Mouse (Mus musculus) heart, adult 2 months (tissue): ENCODE results near the gene Plxnc1. TPM values are rescaled to one million over a fixed set of nuclear protein-coding genes. Genes with fewer than 3 reads are reported as not detected.

Experiments
- DNase-seq, 2 experiments: peaks; one replicate each; pipeline ENCODE4 v3.0.0; 2021
- H3K27ac ChIP-seq: fragments of 200-600 bp; 2 replicates; pipeline ENCODE4 v1.8.1; 2022
- H3K27me3 ChIP-seq: fragments of 200-500 bp; 2 replicates; pipeline ENCODE4 v1.6.1; 2012; ENCODE audit warnings: mild to moderate bottlenecking, low read length, inconsistent platforms, mixed read lengths; ENCODE audit not compliant: control insufficient read depth, insufficient read depth
- H3K36me3 ChIP-seq: fragments of 200-500 bp; 2 replicates; pipeline ENCODE4 v1.6.1; 2012; ENCODE audit warnings: low read length, inconsistent platforms; ENCODE audit not compliant: control insufficient read depth, insufficient read depth
- H3K4me1 ChIP-seq: fragments of 200-500 bp; 2 replicates; pipeline ENCODE4 v1.6.1; 2011; ENCODE audit warnings: low read length; ENCODE audit not compliant: control insufficient read depth, insufficient read depth
- H3K4me3 ChIP-seq: fragments of 200-600 bp; 2 replicates; pipeline ENCODE4 v1.8.1; 2022
- H3K79me2 ChIP-seq: fragments of 200-500 bp; replicated peaks from 2 replicates; pipeline ENCODE4 v1.6.1; 2012; ENCODE audit warnings: mild to moderate bottlenecking, inconsistent platforms, low read length, moderate library complexity, mixed read lengths; ENCODE audit not compliant: control insufficient read depth, insufficient read depth
- H3K9ac ChIP-seq: fragments of 200-500 bp; 2 replicates; pipeline ENCODE4 v1.6.1; 2012; ENCODE audit warnings: low read depth, mild to moderate bottlenecking, control low read depth, inconsistent platforms, low read length, mixed read lengths
- CTCF ChIP-seq: fragments of 200-600 bp; IDR thresholded peaks from 2 replicates; pipeline ENCODE4 v1.8.1; 2022; ENCODE audit warnings: antibody characterized with exemption, mild to moderate bottlenecking, moderate library complexity
- EP300 ChIP-seq: fragments of 200-500 bp; IDR thresholded peaks from 2 replicates; pipeline ENCODE4 v1.6.1; 2011; ENCODE audit warnings: low read depth, low read length, control low read depth; ENCODE audit not compliant: insufficient read depth
- POLR2A ChIP-seq: fragments of 200-500 bp; IDR thresholded peaks from 2 replicates; pipeline ENCODE4 v1.6.1; 2011; ENCODE audit warnings: mild to moderate bottlenecking, low read depth, low read length, control low read depth; ENCODE audit not compliant: insufficient read depth
- WGBS: fragments of 180-500 bp; shearing (Covaris S2); methylation state at CpG from one replicate; pipeline ENCODE4 v1.1.7; 2018; 5-methylcytosine and 5-hydroxymethylcytosine counted together
- intact Hi-C: fragments of 180-260 bp; cut with DNase I; formaldehyde crosslinking; loops from one replicate; pipeline ENCODE4 v1.15.1; 2025
- polyA plus RNA-seq: library from polyadenylated mRNA; depleted of rRNA; stranded (reverse); fragments of >200 nt; gene quantifications from 2 replicates; pipeline ENCODE4 v1.2.3, GENCODE M21; 2012
- total RNA-seq, 2 experiments: library from RNA; stranded (reverse); gene quantifications; 2 replicates each; pipeline ENCODE4 v1.2.3; 2021

The Plxnc1 gene
- total and polyA plus RNA-seq, 3 experiments = 0.84 to 2.3 (median 2.0) TPM

- no peak for DNase-seq
- no peaks in the 10 kb centered on the region for H3K4me1 ChIP-seq
- H3K27ac ChIP-seq = no peak overlapping the region
- no peaks in the 10 kb centered on the region for H3K36me3 ChIP-seq
- WGBS = 80% methylated on average over 17 of the region's 17 CpGs
- no peak overlapping the region for H3K4me3 ChIP-seq
- no peak overlapping the region for H3K9ac ChIP-seq
- no peak for TF ChIP-seq CTCF
- no peak for TF ChIP-seq EP300
- TF ChIP-seq POLR2A = no peak
- H3K79me2 ChIP-seq = no peaks in the 10 kb centered on the region
- intact Hi-C loops = no loop called here
- no peaks in the 10 kb centered on the region for H3K27me3 ChIP-seq
Observed at GRCm38 (mm10) chr10:94811907-94812851, 132.5 kb downstream of the Plxnc1 start.

GRCm38 (mm10) chr10:94809946-94810472 is 134.6 kb downstream of the Plxnc1 start:
- H3K27ac ChIP-seq = no peak overlapping the region
- intact Hi-C loops = loop anchor here (10.0 kb wide), 1 partner anchor 185 kb away; no protein-coding TSS in a partner anchor
- no peaks in the 10 kb centered on the region for H3K27me3 ChIP-seq
- H3K4me3 ChIP-seq = no peak overlapping the region
- DNase-seq = no peak
- TF ChIP-seq CTCF (no peak), POLR2A (no peak), EP300 (no peak)
- H3K4me1 ChIP-seq = no peaks in the 10 kb centered on the region
- WGBS = 67% methylated on average over 7 of the region's 7 CpGs
- no peaks in the 10 kb centered on the region for H3K79me2 ChIP-seq
- no peak overlapping the region for H3K9ac ChIP-seq
- H3K36me3 ChIP-seq = no peaks in the 10 kb centered on the region

GRCm38 (mm10) chr10:94808275-94808674 is 136.4 kb downstream of the Plxnc1 start:
- no peak for DNase-seq
- no peaks in the 10 kb centered on the region for H3K36me3 ChIP-seq
- H3K4me3 ChIP-seq = no peak overlapping the region
- WGBS = 89% methylated on average over 6 of the region's 6 CpGs
- H3K79me2 ChIP-seq = no peaks in the 10 kb centered on the region
- H3K4me1 ChIP-seq = peaks cover 3% of the 10 kb centered on the region
- H3K27ac ChIP-seq = no peak overlapping the region
- H3K9ac ChIP-seq = no peak overlapping the region
- intact Hi-C loops = loop anchor here (10.0 kb wide), 1 partner anchor 183 kb away; no protein-coding TSS in a partner anchor
- TF ChIP-seq CTCF = no peak
- TF ChIP-seq EP300 = no peak
- no peak for TF ChIP-seq POLR2A
- H3K27me3 ChIP-seq = no peaks in the 10 kb centered on the region

- H3K4me3 ChIP-seq = no peak overlapping the region
- H3K79me2 ChIP-seq = no peaks in the 10 kb centered on the region
- no peak for DNase-seq
- no peak overlapping the region for H3K9ac ChIP-seq
- no peaks in the 10 kb centered on the region for H3K27me3 ChIP-seq
- no peaks in the 10 kb centered on the region for H3K36me3 ChIP-seq
- H3K4me1 ChIP-seq = peaks cover 3% of the 10 kb centered on the region
- no peak overlapping the region for H3K27ac ChIP-seq
- peak; percentile 17; the same call in 1 of the 2 replicates for TF ChIP-seq CTCF
- no peak for TF ChIP-seq EP300
- 65% methylated on average over 7 of the region's 7 CpGs for WGBS
- intact Hi-C loops = loop anchor here (10.0 kb wide), 1 partner anchor 183 kb away; no protein-coding TSS in a partner anchor
Observed at GRCm38 (mm10) chr10:94807323-94807722, 137.3 kb downstream of the Plxnc1 start.

GRCm38 (mm10) chr10:94804909-94805220 is 139.8 kb downstream of the Plxnc1 start:
- no peak overlapping the region for H3K9ac ChIP-seq
- no peaks in the 10 kb centered on the region for H3K36me3 ChIP-seq
- peaks cover 3% of the 10 kb centered on the region for H3K4me1 ChIP-seq
- WGBS = 80% methylated on average over 1 of the region's 1 CpGs
- H3K27me3 ChIP-seq = no peaks in the 10 kb centered on the region
- DNase-seq = no peak
- intact Hi-C loops = loop anchor here (10.0 kb wide), 1 partner anchor 180 kb away; no protein-coding TSS in a partner anchor
- no peaks in the 10 kb centered on the region for H3K79me2 ChIP-seq
- H3K4me3 ChIP-seq = no peak overlapping the region
- no peak overlapping the region for H3K27ac ChIP-seq
- TF ChIP-seq POLR2A = no peak
